17 mouse cellular contexts compared by ENCODE assay signal in genomic region chr7:96604091-96604745, GRCm38 (mm10).
DNase-seq lines count a peak whose midpoint lies in the region; ATAC-seq lines count a peak whose summit lies in the region.
"Had no signal": no experiment of that assay in that cellular context is flagged by ENCODE, and none has a peak within 500 bp of the region (broad histone marks: within the 10 kb centered on the region; RNA-seq: fewer than 3 reads in every experiment).

No protein-coding gene starts in this region.

- H3K27ac ChIP-seq in embryonic facial prominence, embryonic 14.5 days (replicated peaks; ENCODE audit: low read depth, low read length), result no peak overlapping the region
- peak overlapping the region; percentile 4; the same call in 1 of the 2 replicates for H3K27ac ChIP-seq in limb, embryonic 11.5 days (replicated peaks; ENCODE audit: low read depth, low read length)
- H3K27ac ChIP-seq in kidney, embryonic 16.5 days (ENCODE audit: low read length), result no peak overlapping the region
- H3K27ac ChIP-seq: stomach, postnatal 0 days had no signal

- ATAC-seq in embryonic facial prominence, embryonic 14.5 days (ENCODE audit: low read depth), result no peak
- ATAC-seq in limb, embryonic 11.5 days (ENCODE audit: insufficient number of reproducible peaks, low FRiP score, low TSS enrichment, low read depth), result no peak
- no peak for ATAC-seq in kidney, embryonic 16.5 days (ENCODE audit: low FRiP score, low TSS enrichment)
- ATAC-seq: inflammation-experienced regulatory T-cells, adult 6 months had no signal

- no peak overlapping the region for H3K4me3 ChIP-seq in embryonic facial prominence, embryonic 14.5 days (ENCODE audit: low read depth, low read length)
- H3K4me3 ChIP-seq in limb, embryonic 11.5 days (ENCODE audit: low read depth, low read length), result no peak overlapping the region
- no peak overlapping the region for H3K4me3 ChIP-seq in kidney, embryonic 16.5 days (ENCODE audit: low read length)
- H3K4me3 ChIP-seq: limb, embryonic 13.5 days had no signal

- H3K36me3 ChIP-seq in embryonic facial prominence, embryonic 14.5 days (ENCODE audit: control insufficient read depth, insufficient read depth, low read length), result no peaks in the 10 kb centered on the region
- no peaks in the 10 kb centered on the region for H3K36me3 ChIP-seq in limb, embryonic 11.5 days (ENCODE audit: control insufficient read depth, insufficient read depth, low read length)
- no peaks in the 10 kb centered on the region for H3K36me3 ChIP-seq in kidney, embryonic 16.5 days (ENCODE audit: insufficient read depth, low read length)
- H3K36me3 ChIP-seq: G1E; limb, embryonic 13.5 days had no signal

- H3K27me3 ChIP-seq in embryonic facial prominence, embryonic 14.5 days (replicated peaks; ENCODE audit: control insufficient read depth, insufficient read depth, low read length), result no peaks in the 10 kb centered on the region
- no peaks in the 10 kb centered on the region for H3K27me3 ChIP-seq in limb, embryonic 11.5 days (ENCODE audit: control insufficient read depth, insufficient read depth, low read length)
- no peaks in the 10 kb centered on the region for H3K27me3 ChIP-seq in kidney, embryonic 16.5 days (ENCODE audit: insufficient read depth, low read length)

- DNase-seq in adrenal gland, adult 2 months, result peak; percentile 56
- peak; percentile 54 for DNase-seq in adrenal gland, postnatal 14 days
- peak; percentile 21 for DNase-seq in embryonic facial prominence, embryonic 14.5 days (ENCODE audit: low spot score)
- DNase-seq in limb, embryonic 11.5 days (ENCODE audit: low spot score), result no peak
- no peak for DNase-seq in left cerebral cortex, postnatal 10 days (ENCODE audit: extremely low spot score in 1 of 2, low spot score in 2 of 2)
- no peak for DNase-seq in heart, adult 9 months (ENCODE audit: low spot score in 2 of 2)
- DNase-seq: cerebellum, adult 9-11 months; embryo, embryonic 11 days; heart, adult 11 months; kidney, adult 8-10 months; layer of hippocampus, postnatal 36 days; lung, postnatal 10 days had no signal

- H3K4me1 ChIP-seq in embryonic facial prominence, embryonic 14.5 days (ENCODE audit: control insufficient read depth, insufficient read depth, low read length), result 0 out of 2 replicates have a peak, but pooled peaks cover 3% of the 10 kb centered on the region
- H3K4me1 ChIP-seq in limb, embryonic 11.5 days (ENCODE audit: control insufficient read depth, insufficient read depth, low read length), result peaks cover 18% of the 10 kb centered on the region
- H3K4me1 ChIP-seq in kidney, embryonic 16.5 days (ENCODE audit: insufficient read depth, low read length), result 0 out of 2 replicates have a peak, but pooled peaks cover 3% of the 10 kb centered on the region

- H3K9ac ChIP-seq in embryonic facial prominence, embryonic 14.5 days (ENCODE audit: low read depth, low read length), result no peak overlapping the region
- H3K9ac ChIP-seq in limb, embryonic 11.5 days (ENCODE audit: low read length), result no peak overlapping the region
- no peak overlapping the region for H3K9ac ChIP-seq in kidney, embryonic 16.5 days (replicated peaks; ENCODE audit: low read length)
- H3K9ac ChIP-seq: limb, embryonic 13.5 days had no signal

- no peaks in the 10 kb centered on the region for H3K9me3 ChIP-seq in embryonic facial prominence, embryonic 14.5 days (ENCODE audit: control insufficient read depth, low read length)
- H3K9me3 ChIP-seq in limb, embryonic 11.5 days (ENCODE audit: control insufficient read depth, low read length), result no peaks in the 10 kb centered on the region
- no peaks in the 10 kb centered on the region for H3K9me3 ChIP-seq in kidney, embryonic 16.5 days (ENCODE audit: low read length)
- H3K9me3 ChIP-seq: limb, embryonic 13.5 days had no signal

- intact Hi-C loops in left cerebral cortex, postnatal 10 days (cut with DNase I), result no loop called here

- no peak overlapping the region for H3K4me2 ChIP-seq in embryonic facial prominence, embryonic 14.5 days (ENCODE audit: low read depth, low read length)
- no peak overlapping the region for H3K4me2 ChIP-seq in limb, embryonic 11.5 days (ENCODE audit: low read depth, severe bottlenecking)
- no peak overlapping the region for H3K4me2 ChIP-seq in kidney, embryonic 16.5 days (replicated peaks; ENCODE audit: low read depth, low read length)
- H3K4me2 ChIP-seq: limb, embryonic 13.5 days had no signal

- WGBS in embryonic facial prominence, embryonic 14.5 days, result 70% methylated on average over 3 of the region's 3 CpGs
- WGBS in limb, embryonic 11.5 days, result 53% methylated on average over 3 of the region's 3 CpGs
- 58% methylated on average over 3 of the region's 3 CpGs for WGBS in kidney, embryonic 16.5 days

Comparison
In these comparisons a context has a peak if more than half of its experiments do, and no peak if none do; other contexts are left out.
1. DNase-seq: peak in adrenal gland, adult 2 months (single experiment), adrenal gland, postnatal 14 days (single experiment) and embryonic facial prominence, embryonic 14.5 days (single experiment); none in limb, embryonic 11.5 days (single experiment), left cerebral cortex, postnatal 10 days (0 of 2) and heart, adult 9 months (0 of 2).